Mouse (Mus musculus): ENCODE measurements around the gene 2310011J03Rik. TPM values are rescaled to one million over a fixed set of nuclear protein-coding genes. Genes with fewer than 3 reads are reported as not detected.

The 2310011J03Rik gene
- polyA plus RNA-seq, 1 experiment from 2014 or later: 54.4 TPM

GRCm38 (mm10) chr10:80311560-80311959 lies 8.8 kb downstream of the 2310011J03Rik start:
- Histone ChIP-seq H3K27me3 (peaks cover 74% of the 10 kb centered on the region), H3K27ac (no peak overlapping the region), H3K36me3 (no peaks in the 10 kb centered on the region), H3K4me3 (no peak overlapping the region), H3K9me3 (no peaks in the 10 kb centered on the region), H3K4me1 (peaks cover 21% of the 10 kb centered on the region), H3K4me2 (no peak overlapping the region), H3K9ac (no peak overlapping the region)
- 84% methylated on average over 16 of the region's 16 CpGs for WGBS
- ATAC-seq (ENCODE audit: insufficient number of reproducible peaks, low FRiP score, low TSS enrichment, low read depth): no peak

- Histone ChIP-seq H3K9me3 (no peaks in the 10 kb centered on the region), H3K27ac (no peak overlapping the region), H3K4me2 (peak overlapping the region; percentile 12; the same call in 1 of the 2 replicates), H3K9ac (no peak overlapping the region), H3K4me1 (peaks cover 9% of the 10 kb centered on the region), H3K4me3 (no peak overlapping the region), H3K27me3 (peaks cover 69% of the 10 kb centered on the region), H3K36me3 (0 out of 2 replicates have a peak, but pooled peaks cover 5% of the 10 kb centered on the region)
- no peak for ATAC-seq (ENCODE audit: insufficient number of reproducible peaks, low FRiP score, low TSS enrichment, low read depth)
- 12% methylated on average over 24 of the region's 25 CpGs for WGBS
Observed at GRCm38 (mm10) chr10:80304862-80305261, 15.5 kb downstream of the 2310011J03Rik start.

- Histone ChIP-seq H3K4me2 (peak overlapping the region; percentile 12; the same call in 1 of the 2 replicates), H3K4me1 (peaks cover 9% of the 10 kb centered on the region), H3K9me3 (no peaks in the 10 kb centered on the region), H3K36me3 (0 out of 2 replicates have a peak, but pooled peaks cover 5% of the 10 kb centered on the region), H3K27ac (no peak overlapping the region), H3K4me3 (no peak overlapping the region), H3K27me3 (peaks cover 73% of the 10 kb centered on the region), H3K9ac (no peak overlapping the region)
- no peak for ATAC-seq (ENCODE audit: insufficient number of reproducible peaks, low FRiP score, low TSS enrichment, low read depth)
- 16% methylated on average over 12 of the region's 12 CpGs for WGBS
Observed at GRCm38 (mm10) chr10:80304458-80304857, 15.9 kb downstream of the 2310011J03Rik start.

GRCm38 (mm10) chr10:80302471-80302881 lies 17.9 kb downstream of the 2310011J03Rik start:
- WGBS: 12% methylated on average over 9 of the region's 9 CpGs
- Histone ChIP-seq H3K4me2 (no peak overlapping the region), H3K27me3 (peaks cover 93% of the 10 kb centered on the region), H3K9ac (no peak overlapping the region), H3K4me3 (no peak overlapping the region), H3K9me3 (no peaks in the 10 kb centered on the region), H3K36me3 (0 out of 2 replicates have a peak, but pooled peaks cover 5% of the 10 kb centered on the region), H3K27ac (no peak overlapping the region), H3K4me1 (peaks cover 14% of the 10 kb centered on the region)
- no peak for ATAC-seq (ENCODE audit: insufficient number of reproducible peaks, low FRiP score, low TSS enrichment, low read depth)

- Histone ChIP-seq H3K4me1 (peaks cover 14% of the 10 kb centered on the region), H3K27me3 (peaks cover 94% of the 10 kb centered on the region), H3K36me3 (0 out of 2 replicates have a peak, but pooled peaks cover 5% of the 10 kb centered on the region), H3K4me2 (no peak overlapping the region), H3K9me3 (no peaks in the 10 kb centered on the region), H3K4me3 (no peak overlapping the region), H3K27ac (no peak overlapping the region), H3K9ac (no peak overlapping the region)
- WGBS: 54% methylated on average over 5 of the region's 5 CpGs
- ATAC-seq (ENCODE audit: insufficient number of reproducible peaks, low FRiP score, low TSS enrichment, low read depth): no peak
Observed at GRCm38 (mm10) chr10:80302082-80302355, 18.3 kb downstream of the 2310011J03Rik start.

- peaks cover 92% of the 10 kb centered on the region for H3K27me3 ChIP-seq
- 0 out of 2 replicates have a peak, but pooled peaks cover 5% of the 10 kb centered on the region for H3K36me3 ChIP-seq
- 71% methylated on average over 10 of the region's 10 CpGs for WGBS
- no peak for ATAC-seq (ENCODE audit: insufficient number of reproducible peaks, low FRiP score, low TSS enrichment, low read depth)
- H3K4me2 ChIP-seq: no peak overlapping the region
- no peak overlapping the region for H3K9ac ChIP-seq
- H3K9me3 ChIP-seq: no peaks in the 10 kb centered on the region
- no peak overlapping the region for H3K27ac ChIP-seq
- peaks cover 20% of the 10 kb centered on the region for H3K4me1 ChIP-seq
- no peak overlapping the region for H3K4me3 ChIP-seq
Observed at GRCm38 (mm10) chr10:80301256-80302081, 18.9 kb downstream of the 2310011J03Rik start.

GRCm38 (mm10) chr10:80300672-80301181 lies 19.6 kb downstream of the 2310011J03Rik start:
- H3K9me3 ChIP-seq: no peaks in the 10 kb centered on the region
- peaks cover 85% of the 10 kb centered on the region for H3K27me3 ChIP-seq
- H3K27ac ChIP-seq: no peak overlapping the region
- H3K4me3 ChIP-seq: no peak overlapping the region
- H3K4me2 ChIP-seq: no peak overlapping the region
- H3K9ac ChIP-seq: no peak overlapping the region
- peaks cover 26% of the 10 kb centered on the region for H3K4me1 ChIP-seq
- 26% methylated on average over 11 of the region's 11 CpGs for WGBS
- ATAC-seq (ENCODE audit: insufficient number of reproducible peaks, low FRiP score, low TSS enrichment, low read depth): no peak
- H3K36me3 ChIP-seq: 0 out of 2 replicates have a peak, but pooled peaks cover 4% of the 10 kb centered on the region

- no peak overlapping the region for H3K4me2 ChIP-seq
- no peak overlapping the region for H3K9ac ChIP-seq
- peaks cover 32% of the 10 kb centered on the region for H3K4me1 ChIP-seq
- no peak overlapping the region for H3K4me3 ChIP-seq
- H3K36me3 ChIP-seq: peaks cover 3% of the 10 kb centered on the region
- H3K9me3 ChIP-seq: no peaks in the 10 kb centered on the region
- no peak for ATAC-seq (ENCODE audit: insufficient number of reproducible peaks, low FRiP score, low TSS enrichment, low read depth)
- WGBS: 48% methylated on average over 10 of the region's 10 CpGs
- H3K27ac ChIP-seq: no peak overlapping the region
- peaks cover 76% of the 10 kb centered on the region for H3K27me3 ChIP-seq
Observed at GRCm38 (mm10) chr10:80299824-80300223, 20.5 kb downstream of the 2310011J03Rik start.

GRCm38 (mm10) chr10:80299301-80299700 lies 21.0 kb downstream of the 2310011J03Rik start:
- ATAC-seq (ENCODE audit: insufficient number of reproducible peaks, low FRiP score, low TSS enrichment, low read depth): no peak
- H3K27ac ChIP-seq: no peak overlapping the region
- H3K9ac ChIP-seq: no peak overlapping the region
- H3K4me2 ChIP-seq: peak overlapping the region; percentile 25; the same call in 1 of the 2 replicates
- H3K27me3 ChIP-seq: peaks cover 71% of the 10 kb centered on the region
- H3K9me3 ChIP-seq: no peaks in the 10 kb centered on the region
- WGBS: 6% methylated on average over 15 of the region's 15 CpGs
- H3K4me3 ChIP-seq: 0 out of 2 replicates have a peak overlapping the region, but pooled peaks have one; percentile 1
- peaks cover 9% of the 10 kb centered on the region for H3K36me3 ChIP-seq
- H3K4me1 ChIP-seq: peaks cover 35% of the 10 kb centered on the region

- Histone ChIP-seq H3K4me1 (peaks cover 40% of the 10 kb centered on the region), H3K4me3 (0 out of 2 replicates have a peak overlapping the region, but pooled peaks have one; percentile 1), H3K9ac (no peak overlapping the region), H3K27me3 (peaks cover 65% of the 10 kb centered on the region), H3K9me3 (no peaks in the 10 kb centered on the region), H3K27ac (no peak overlapping the region), H3K36me3 (peaks cover 14% of the 10 kb centered on the region), H3K4me2 (peak overlapping the region; percentile 25; the same call in 1 of the 2 replicates)
- 3% methylated on average over 26 of the region's 26 CpGs for WGBS
- no peak for ATAC-seq (ENCODE audit: insufficient number of reproducible peaks, low FRiP score, low TSS enrichment, low read depth)
Observed at GRCm38 (mm10) chr10:80298571-80299281, 21.6 kb downstream of the 2310011J03Rik start.

- Histone ChIP-seq H3K36me3 (peaks cover 19% of the 10 kb centered on the region), H3K4me2 (no peak overlapping the region), H3K9me3 (no peaks in the 10 kb centered on the region), H3K4me1 (peaks cover 47% of the 10 kb centered on the region), H3K9ac (no peak overlapping the region), H3K4me3 (no peak overlapping the region), H3K27ac (no peak overlapping the region), H3K27me3 (peaks cover 60% of the 10 kb centered on the region)
- no peak for ATAC-seq (ENCODE audit: insufficient number of reproducible peaks, low FRiP score, low TSS enrichment, low read depth)
- WGBS: 63% methylated on average over 8 of the region's 8 CpGs
Observed at GRCm38 (mm10) chr10:80297526-80298133, 22.7 kb downstream of the 2310011J03Rik start.
